Mouse (Mus musculus) heart, adult 9 months (tissue): ENCODE data around the gene Myocd.

Experiments
- DNase-seq, 2 experiments: peaks; one replicate each; pipeline ENCODE4 v3.0.0; 2022; ENCODE audit warnings: low spot score in 2 of 2

Myocd gene

DNA sequence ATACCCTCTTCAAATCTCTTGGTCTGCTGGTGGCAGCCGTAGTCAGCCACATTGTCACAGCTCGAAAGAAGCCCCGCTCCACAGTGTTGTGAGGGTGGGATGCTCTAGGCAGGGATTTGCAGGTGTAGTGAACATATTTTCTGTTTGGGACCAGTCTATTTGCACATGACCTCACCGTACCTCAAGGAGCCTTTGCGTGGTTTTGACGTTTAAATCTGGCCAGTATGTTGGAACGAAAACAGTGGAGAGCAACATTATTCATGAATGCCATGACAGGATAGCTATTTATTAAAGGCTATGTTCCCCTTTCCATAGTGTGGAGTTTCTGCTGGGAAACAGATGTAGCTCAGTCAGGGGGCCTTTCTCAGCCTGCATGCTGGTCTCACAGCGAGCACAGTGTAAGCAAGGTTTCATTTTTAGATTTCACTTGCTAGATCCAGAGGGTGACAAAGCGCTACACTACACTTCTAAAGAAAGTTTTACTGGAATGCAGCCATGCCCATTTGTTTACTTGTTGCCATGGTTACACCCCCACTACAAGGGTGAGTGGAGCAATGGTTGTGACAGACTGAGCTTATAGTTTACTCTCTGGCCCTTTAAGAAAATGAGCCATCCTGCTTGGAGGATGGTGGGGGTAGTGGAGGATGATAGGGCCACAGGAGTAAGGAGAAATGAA is 54.7 kb downstream of the Myocd start:
- DNase-seq: peak; percentile 38 to 71

DNA sequence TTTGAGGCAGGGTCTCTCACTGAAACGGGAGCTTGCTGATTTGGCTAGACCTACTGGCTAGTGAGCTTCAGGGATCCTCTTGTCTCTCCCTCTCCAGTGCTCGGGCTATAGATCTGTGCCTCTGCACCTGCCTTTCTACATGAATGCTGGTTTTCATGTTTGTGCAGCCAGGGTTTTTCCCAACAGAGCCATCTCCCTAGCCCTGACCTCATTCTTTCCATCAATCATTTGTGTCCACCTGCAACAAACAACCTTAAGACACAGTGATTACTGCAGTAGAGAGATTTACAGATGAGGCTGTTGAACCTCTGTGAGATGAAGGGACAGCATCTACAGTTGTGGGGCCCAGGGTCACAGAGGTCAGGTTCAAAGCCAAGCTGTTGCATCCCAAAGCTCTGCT is 56.0 kb downstream of the Myocd start:
- no peak for DNase-seq

DNA sequence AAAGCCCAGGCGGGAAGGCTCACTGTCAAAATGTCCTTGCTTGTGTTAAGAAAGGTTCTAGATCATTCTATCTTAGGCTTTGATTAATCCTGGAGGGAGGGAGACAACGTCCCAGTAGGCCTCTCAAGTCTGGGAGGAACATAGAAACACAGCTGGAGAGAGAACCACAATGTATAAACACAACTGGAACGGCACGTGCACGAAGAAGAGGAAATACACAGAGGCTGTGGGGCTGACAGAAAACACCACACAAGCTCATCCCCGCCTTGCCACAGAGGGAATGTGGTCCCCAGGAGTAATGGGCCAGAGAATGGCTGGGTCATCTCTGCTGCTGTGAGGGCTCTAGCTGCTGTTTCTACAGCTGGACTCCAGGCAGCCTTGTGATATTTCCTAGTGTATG is 58.1 kb downstream of the Myocd start:
- DNase-seq: no peak

DNA sequence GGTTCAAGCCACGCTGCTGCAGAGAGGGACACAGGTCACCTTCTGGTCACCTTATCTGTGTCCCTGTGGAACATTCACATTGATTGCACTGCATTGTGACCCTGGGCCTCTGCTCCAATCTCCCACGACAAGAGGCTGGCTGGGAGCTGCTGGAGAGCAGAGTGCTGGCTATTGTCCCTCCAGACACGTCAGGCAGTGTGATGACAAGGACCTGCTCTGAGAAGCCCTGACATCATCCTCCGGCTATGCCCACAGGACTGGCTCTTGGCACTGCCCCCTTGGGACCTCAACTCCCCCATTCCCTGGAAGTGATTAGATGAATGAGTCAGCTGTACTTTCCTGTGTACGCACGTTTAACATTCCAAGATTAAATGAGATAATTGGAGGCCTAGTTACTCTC is 60.3 kb downstream of the Myocd start:
- peak; percentile 78 to 85 for DNase-seq

DNA sequence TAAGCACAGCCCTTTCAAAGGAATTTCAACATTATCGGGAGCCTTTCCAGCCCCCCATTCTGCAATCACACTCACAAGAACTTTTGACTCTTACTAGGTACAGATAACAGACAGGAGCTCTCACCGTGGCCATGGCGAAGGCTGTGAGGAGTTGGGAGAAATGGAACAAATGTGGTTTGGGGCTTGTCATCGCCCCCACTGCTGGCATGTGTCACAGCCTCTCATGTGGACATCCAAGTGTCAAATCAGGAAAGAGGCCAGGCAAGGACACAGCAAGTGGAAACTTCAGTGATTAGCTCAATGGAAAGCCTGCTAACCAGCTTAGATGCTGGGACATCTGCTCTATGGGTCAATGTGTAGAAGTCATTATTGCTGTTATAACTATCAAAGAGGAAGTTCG is 64.5 kb downstream of the Myocd start:
- peak; percentile 58 to 80 for DNase-seq

DNA sequence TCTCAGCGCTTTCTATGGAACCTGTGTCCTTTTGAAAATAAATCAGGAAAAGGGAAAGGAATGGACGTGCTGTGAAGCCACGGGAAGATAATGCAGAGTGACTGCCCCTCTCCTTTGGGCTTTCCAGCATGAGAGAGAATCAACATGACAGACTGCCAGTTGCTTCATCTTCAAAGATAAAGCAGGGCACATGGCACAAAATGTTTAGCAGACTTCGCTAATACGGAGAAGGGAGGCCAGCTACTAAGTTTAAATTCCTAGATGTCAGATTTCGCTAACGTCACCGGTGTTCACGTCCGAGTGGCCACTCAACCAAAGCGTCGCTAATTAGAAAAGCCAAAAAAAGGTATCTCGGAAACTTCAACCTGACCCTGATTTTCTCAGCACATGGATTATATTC is 65.1 kb downstream of the Myocd start:
- no peak for DNase-seq

DNA sequence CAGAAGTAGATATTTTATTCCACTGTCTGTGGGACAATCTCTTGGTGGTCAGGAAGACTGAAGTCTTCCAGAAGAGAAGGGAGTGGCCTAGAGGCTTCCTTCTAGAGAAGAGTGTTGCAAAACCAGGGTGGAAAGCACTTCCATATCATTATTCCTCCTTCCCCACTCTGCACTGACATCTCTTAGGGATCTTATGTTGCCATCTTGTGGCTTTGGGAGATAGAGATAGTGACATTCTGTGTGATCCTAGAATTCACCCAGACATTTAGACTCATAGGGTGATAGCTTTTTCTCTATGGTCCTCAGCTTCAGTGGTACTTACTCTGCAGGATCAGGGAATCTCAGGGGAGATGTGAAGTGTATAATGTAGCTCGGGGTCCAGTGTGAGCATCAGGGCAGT is 66.8 kb downstream of the Myocd start:
- DNase-seq: no peak

DNA sequence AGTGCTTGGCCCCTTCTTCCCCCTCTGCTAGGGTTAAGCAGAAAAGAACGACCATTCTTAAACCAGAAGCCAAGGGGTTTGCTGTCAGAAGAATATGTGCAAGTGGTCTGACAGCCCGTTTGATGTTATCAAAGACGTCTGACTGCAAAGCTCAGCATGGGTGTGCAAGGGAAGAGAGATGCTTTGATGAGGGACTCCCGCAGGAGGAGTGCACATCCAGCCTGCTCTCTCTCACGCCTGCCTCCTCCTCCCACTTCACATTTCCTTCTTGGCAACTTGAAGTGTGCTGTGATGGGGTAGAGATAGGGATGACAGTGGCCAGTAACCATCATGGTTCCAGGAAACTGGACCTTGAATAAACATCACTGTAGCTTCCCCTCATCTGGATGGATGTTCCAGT is 67.6 kb downstream of the Myocd start:
- DNase-seq: no peak

DNA sequence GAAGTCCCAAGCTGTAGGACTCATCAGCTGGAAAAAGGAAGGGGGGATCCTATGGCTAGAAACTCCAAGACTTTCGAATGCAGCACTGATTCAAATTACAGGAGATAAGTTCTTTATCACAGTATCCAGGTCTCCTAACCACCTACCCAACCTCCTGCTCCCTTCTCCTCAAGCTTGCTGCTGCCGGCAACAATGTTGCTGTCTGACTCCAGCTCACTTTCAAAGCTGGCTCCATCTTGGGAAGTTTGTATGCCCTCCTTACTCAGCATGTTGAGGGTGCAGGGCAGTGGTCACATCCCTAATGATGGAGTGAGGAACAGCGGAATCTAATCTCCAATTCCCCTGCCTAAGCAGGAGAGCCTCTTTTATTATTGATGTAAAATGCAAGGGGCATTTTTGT is 71.8 kb downstream of the Myocd start:
- no peak for DNase-seq

DNA sequence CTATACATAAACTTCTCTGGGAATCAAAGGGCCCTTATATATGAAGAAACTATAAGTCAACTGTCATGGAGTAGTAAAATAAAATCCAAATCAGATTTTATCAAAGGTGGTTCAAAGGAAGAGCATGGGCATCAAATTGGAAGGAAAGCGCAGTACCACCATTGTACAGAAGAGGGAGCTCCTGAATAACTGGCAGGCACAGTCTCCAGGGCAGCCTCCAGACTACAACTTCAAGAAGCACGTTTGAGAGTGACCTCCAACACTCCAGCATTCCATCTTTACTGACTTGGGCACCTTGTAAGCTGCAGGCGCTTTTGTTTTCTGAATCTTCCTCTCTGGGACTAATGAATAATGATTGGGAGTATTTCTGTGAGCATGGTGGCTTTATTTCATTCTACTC is 72.5 kb downstream of the Myocd start:
- peak in 1 of 2 experiments; percentile 57 for DNase-seq

DNA sequence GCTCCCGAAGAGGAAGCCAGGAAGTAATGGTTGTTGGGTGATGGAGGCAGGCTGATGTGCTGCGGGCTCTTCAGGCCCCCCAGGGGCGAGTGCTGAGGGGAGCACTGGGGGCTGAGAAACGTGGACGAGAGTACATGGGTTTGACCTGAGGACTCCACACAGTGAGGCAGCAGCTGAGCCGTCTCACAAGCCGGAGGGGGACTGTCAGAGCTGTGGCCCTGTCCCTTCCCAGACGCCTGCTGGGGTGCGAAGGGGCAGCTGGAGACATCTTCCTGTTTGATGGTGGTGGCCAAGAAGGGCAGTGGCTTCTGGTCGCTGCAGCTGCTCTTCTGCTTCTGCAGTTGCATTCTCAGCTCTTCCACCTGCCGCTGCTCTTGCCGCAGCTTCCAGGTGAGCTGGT is 82.8 kb downstream of the Myocd start:
- DNase-seq: no peak

DNA sequence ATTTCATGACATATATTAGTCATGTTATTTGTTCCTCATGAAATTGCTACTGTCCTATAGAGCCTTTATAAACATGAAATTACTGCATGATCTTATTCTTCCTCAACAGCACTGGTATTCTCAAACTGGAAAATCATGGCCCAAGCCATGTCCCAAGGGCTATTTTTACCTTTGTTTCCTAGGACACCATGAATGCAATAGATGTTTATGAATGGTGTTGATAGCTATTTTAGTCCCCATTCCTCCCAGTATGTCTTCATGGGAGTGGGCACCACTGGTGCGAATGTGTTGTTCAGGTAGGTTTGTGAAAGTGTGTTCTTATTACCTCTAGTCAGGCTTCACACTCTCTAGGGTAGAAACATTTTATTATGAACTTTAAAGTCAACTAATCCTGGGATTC is 84.7 kb downstream of the Myocd start:
- no peak for DNase-seq

DNA sequence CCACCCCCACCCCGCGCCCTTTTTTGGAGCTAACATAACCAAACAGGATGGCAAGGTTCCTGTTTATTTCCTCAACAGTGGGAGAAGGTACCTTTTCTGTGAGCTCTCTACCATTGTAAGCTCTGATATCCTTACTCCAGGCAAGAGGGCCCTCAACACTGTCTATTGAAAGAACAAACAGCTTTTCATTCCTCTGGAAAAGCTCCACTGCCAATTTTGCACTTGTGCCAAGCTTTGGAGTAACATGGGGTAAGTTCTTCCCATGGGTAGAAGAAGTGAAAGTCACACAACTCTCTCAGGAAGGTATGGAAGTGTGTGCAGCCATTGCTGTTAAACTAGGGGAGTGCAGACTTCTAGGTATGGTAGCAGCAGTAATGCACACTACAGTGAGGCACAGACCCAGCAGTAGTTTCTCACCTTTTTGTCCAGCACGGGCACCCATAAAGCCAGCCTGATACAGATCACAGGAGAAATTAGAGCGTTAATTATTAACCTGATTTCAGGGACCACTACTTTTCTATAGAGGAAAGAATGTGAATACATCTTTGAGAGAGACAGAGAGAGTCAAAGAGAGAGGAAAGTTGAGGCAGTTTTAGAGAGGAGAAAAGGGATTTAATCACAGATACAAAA is 99.6 kb downstream of the Myocd start:
- DNase-seq: no peak

DNA sequence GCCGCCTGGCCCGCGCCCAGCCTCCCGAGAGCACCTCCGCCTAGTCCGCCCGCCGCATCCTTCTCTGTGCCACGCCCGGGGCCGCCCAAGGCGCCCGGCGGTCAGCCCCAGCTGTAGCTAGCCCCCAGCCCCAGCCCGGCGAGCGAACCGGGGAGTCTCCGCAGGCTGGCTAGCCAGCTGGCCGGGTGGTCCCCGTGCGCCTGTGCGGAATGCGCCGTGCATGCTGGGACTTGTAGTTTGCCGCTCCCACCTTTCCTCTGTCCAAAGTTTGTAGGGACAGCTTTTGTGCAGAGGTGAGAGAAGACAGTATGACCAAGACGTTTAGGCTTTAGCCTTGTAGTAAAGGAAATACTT is 107.0 kb downstream of the Myocd start, which contains the start of gene Arhgap44:
Gene Arhgap44 (minus strand): TSS at position 195 of the 354 bp plus-strand sequence.
- peak; percentile 50 to 55 for DNase-seq

DNA sequence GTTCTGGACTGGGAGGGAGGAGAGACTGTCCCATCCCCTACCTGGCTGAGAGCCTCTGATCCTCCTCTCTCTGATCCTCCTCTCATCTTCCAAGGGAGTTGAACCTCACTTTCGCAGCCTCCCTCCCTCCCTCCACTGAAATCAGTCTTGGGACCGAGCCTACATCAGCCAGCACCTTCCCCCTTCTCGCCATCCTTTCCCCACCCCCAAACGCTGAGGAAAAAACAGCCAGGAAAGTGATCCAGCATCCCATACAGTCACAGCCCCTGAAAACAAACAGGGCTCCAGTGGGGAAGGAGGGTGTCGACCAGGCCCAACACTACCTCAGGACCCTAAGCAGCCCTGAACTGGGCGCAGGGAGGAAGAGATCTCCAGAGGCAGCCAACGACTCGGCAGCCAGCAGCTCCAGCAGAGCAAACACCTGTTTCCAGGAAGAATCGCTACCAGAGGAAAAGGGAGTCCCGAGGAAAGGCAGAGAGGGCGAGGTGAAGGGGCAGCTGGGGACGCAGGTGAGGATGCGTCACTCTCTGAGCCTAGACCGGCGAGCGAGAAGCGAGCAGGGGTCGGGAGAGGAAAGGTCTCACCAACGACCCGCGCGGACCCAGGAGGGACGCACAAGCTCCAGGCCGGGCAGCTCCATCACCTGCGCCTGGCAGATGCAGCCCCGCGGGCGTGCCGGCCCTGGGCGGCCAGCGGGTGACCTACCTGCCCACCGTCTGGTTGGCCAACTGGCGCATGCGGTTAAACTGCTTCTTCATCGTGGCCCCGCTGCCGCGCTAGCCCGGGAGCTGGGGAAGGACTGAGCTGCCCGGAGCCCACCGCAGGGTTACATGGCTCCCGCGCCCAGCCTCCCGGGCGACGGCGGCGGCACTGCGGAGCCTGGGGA is 107.7 kb downstream of the Myocd start:
- DNase-seq: peak in 1 of 2 experiments; percentile 10

DNA sequence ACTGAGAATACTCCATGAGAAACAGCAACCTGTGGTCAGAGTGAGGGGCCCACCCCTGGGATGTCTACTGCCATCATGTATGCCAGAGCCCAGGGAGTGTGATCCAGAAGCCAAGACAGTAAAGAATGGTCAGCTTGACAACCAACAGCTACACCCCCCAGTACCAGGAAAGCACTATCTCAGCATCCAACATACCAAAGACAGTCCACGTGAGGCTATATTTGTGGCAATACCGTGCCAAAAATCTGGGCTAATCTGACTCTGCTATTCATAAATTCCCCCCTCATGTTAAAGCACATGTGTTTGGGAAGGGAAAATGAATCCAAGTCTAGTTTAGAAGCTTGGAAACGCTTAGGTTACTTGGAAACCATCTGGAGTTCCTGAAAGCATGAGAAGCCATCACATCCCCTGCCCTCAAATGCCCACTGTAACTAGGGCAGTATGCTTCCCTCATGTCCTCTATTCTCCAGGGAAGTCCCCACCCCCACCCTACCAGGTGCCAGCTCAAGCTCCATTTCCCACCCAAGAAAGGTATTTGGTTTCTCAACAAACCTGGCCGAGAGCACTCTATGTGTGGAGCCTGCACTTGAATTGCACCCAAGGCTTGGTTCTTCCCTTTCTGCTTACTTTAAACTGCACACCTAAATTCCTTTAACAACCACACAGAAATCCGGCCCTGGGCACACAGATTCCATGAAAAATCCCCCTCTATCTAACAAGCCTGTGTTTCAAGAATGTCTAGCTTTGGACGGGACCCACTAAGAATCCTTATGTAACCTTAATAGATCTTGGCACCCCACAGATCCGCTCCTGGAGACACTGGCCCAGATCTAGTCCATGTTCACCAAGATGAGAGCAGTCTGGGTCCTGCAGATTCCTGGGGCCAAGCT is 108.6 kb downstream of the Myocd start:
- no peak for DNase-seq

DNA sequence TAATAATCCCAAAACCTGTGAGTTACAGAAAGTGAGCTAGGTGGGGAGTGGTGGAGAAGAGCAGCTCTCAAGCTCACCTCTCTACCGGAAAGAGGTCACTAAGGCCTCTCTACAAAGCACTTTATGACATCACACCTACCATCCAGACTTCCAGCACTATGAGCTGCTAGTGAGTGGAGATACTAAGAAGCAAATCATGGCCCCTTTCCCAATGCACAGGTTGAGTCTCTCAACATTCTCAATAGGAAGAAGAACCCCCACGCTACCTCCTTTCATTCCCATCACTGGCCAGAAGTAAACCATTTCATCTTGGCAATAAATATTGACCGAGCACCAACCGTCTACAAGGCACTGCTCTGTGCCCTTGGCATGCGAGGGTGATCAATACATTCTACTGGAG is 110.0 kb downstream of the Myocd start, which contains the start of gene 1700086D15Rik:
Gene 1700086D15Rik (minus strand): TSS at position 101 of the 400 bp plus-strand sequence.
- no peak for DNase-seq

DNA sequence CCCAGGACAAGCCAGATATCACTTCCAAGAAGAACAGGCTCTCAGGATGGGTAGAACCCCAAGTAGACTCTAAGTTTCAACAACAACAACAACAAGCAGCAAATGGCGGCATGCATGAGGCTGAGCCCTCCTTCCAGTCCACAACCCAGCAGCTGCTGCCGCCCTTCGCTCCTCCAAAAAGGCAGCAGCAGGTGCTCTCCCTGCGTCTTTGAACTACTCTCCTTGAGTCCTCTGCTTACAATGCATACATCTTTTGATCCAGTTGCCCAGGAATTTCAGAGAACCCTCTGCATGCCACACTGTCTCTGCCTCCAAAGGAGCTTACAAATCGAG is 111.2 kb downstream of the Myocd start:
- DNase-seq: no peak

DNA sequence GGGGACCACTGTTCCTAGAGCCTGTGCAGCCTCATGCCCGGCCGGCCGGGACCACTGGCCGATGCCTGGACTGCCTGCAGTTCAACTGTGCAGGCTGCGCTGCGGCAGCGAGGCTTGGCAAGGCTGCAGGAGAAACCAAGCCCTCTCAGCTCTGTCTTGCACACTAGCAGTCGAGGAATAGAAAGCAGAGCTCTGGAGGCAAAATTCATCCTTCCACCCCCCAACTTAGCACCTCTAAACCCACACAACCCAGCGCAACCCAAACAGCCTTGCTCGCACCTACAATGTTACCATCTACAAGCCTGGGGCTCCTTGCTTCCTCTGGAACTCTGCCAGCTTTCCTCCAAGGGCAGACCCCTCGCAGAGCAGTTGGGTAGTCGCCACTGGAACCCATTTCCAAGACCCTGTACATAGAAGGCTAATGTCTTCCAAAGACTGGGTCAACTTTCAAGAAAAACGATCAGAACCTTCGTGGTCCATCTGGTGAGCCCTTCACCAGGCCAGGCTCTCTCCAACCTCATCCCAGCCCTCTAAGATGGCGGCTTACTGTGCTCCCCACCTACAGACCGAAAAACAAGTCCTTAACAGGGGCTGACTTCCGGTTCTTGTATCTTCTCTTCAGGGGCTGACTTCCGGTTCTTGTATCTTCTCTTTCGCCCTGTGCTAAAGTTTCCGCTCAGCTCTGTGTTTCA is 111.7 kb downstream of the Myocd start:
- no peak for DNase-seq

DNA sequence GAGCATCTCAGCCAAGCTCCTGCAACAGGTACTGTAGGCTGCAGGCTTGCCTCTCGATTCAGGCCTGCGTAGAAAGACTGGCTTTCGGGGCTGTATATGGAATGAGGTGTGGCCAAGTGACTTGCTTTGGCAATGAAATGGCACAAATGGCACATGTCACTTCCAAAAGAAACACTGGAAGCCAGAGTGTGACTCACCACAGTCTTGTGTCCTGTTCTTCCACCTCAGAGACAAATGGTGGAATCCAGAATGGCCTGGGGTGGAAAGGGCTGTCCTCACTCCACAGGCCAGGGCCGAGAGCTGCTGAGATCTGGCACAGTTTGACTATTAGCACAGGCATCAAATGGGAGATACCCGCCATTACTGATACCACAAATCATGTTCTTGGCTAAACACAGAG is 116.8 kb downstream of the Myocd start:
- no peak for DNase-seq

DNA sequence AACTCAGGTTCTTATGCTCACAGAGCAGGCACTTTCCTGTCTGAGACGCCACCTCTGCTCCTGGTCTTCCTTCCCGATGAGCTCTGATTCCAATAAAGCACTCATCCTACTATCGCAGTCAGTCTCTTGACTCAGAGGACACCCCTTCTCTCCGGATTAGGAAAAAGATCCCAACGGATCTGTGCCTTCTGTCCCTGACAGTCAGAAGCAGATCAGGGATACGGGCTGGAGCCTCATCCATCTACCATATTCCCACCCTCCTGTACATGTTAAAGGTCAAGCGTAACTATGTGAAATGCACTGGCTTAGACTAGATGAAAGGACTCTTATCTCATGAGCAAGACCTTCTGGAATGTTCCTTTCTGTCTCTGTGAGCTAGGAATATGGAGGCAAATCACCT is 121.3 kb downstream of the Myocd start:
- no peak for DNase-seq
